Mouse (Mus musculus) embryonic facial prominence, embryonic 14.5 days (tissue): ENCODE results near the gene Kcnc2. TPM values are rescaled to one million over a fixed set of nuclear protein-coding genes. Genes with fewer than 3 reads are reported as not detected.
"Not testable (repeated sequence)": the region's sequence is repeated elsewhere in the genome, so short reads cannot be mapped to it uniquely, and the experiment has no call there.

ENCODE experiments used
- ATAC-seq: fragments of 200-750 bp; cut with Nextera tagmentation; 2 replicates; pipeline ENCODE4 v1.8.0; 2017; ENCODE audit warnings: low read depth, moderate number of reproducible peaks, moderate TSS enrichment
- DNase-seq: peaks from one replicate; pipeline ENCODE4 v3.0.0-alpha.2; 2015; ENCODE audit warnings: low spot score
- H3K27ac ChIP-seq: fragments of 300-500 bp; sonication (generic); replicated peaks from 2 replicates; pipeline ENCODE4 v1.5.1; 2014; ENCODE audit warnings: low read depth, mild to moderate bottlenecking, low read length, moderate library complexity
- H3K27me3 ChIP-seq: fragments of 300-500 bp; sonication (generic); replicated peaks from 2 replicates; pipeline ENCODE4 v1.6.1; 2014; ENCODE audit warnings: low read length; ENCODE audit not compliant: control insufficient read depth, insufficient read depth
- H3K36me3 ChIP-seq: fragments of 300-500 bp; sonication (generic); 2 replicates; pipeline ENCODE4 v1.6.1; 2014; ENCODE audit warnings: low read length, mixed read lengths; ENCODE audit not compliant: control insufficient read depth, insufficient read depth
- H3K4me1 ChIP-seq: fragments of 300-500 bp; sonication (generic); 2 replicates; pipeline ENCODE4 v1.6.1; 2014; ENCODE audit warnings: antibody characterized with exemption, low read length; ENCODE audit not compliant: control insufficient read depth, insufficient read depth
- H3K4me2 ChIP-seq: fragments of 300-500 bp; sonication (generic); 2 replicates; pipeline ENCODE4 v1.6.1; 2014; ENCODE audit warnings: low read depth, mild to moderate bottlenecking, low read length, moderate library complexity, mixed read lengths
- H3K4me3 ChIP-seq: fragments of 300-500 bp; sonication (generic); 2 replicates; pipeline ENCODE4 v1.5.1; 2014; ENCODE audit warnings: low read depth, mild to moderate bottlenecking, low read length
- H3K9ac ChIP-seq: fragments of 300-500 bp; sonication (generic); 2 replicates; pipeline ENCODE4 v1.6.1; 2014; ENCODE audit warnings: low read depth, mild to moderate bottlenecking, low read length, moderate library complexity, mixed read lengths
- H3K9me3 ChIP-seq: fragments of 300-500 bp; sonication (generic); 2 replicates; pipeline ENCODE4 v1.6.1; 2016; ENCODE audit warnings: low read length; ENCODE audit not compliant: control insufficient read depth
- WGBS: fragments of 180-500 bp; shearing (Covaris S2); extraction: QIAGEN DNeasy Blood & Tissue Kit; methylation state at CpG from one replicate; pipeline ENCODE4 v1.1.7; 2014; 5-methylcytosine and 5-hydroxymethylcytosine counted together
- polyA plus RNA-seq: library from polyadenylated mRNA; unstranded; fragments of >200 nt; fragmentation: Nextera tagmentation; extraction: Ambion mirVana; gene quantifications from 2 replicates; pipeline ENCODE4 v1.2.1, GENCODE M21; 2014

Gene Kcnc2
- polyA plus RNA-seq = 1.1 and 1.3 TPM in 2 replicates

DNA sequence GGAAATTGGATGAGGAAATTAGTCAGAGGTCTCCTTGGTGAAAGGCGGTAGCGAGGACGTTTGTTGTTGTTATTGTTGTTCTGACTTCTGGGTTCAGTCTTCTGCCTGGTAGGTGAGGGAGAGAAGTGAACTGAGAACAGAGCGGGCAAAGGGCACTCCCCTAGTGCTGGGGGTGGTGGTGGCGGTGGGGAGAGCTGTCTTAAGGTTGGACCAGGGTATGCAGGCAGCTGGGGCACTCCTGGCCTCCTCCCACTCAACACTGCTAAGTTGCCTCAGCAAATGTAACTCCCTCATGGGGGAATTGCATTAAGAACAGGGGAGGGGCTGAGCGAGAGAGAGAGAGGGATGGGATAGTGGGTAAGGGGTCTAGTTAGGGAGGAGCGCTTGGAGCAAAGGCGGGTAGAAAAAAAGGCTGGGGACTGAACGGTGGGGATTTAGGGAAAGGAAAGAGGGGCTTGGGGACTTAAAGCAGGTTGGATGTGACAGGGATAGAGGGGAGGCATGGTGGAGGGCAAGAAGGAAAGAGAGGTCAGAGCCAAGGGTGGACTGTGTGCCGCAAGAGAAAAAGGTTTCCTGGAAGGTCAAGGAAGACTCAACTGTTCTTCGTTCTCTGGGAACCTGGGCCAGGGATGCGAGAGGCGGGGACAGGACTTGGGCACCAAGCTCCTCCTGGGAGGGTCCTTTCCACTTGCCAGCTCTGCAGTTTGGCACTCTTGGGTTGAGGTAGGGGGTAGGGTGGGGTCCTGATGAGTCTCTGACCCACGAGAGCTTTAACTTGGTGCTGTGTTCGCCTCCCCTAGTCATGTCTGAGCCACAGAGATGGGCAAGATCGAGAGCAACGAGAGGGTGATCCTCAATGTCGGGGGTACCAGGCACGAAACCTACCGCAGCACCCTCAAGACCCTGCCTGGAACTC, at the start of gene Kcnc2:
Kcnc2 (plus strand) TSS at position 235 of the 916 bp plus-strand sequence.
- no peak within 1 kb of the TSS for H3K27ac ChIP-seq
- H3K4me1 ChIP-seq = peaks cover 9% of the 10 kb centered on the region; the same call in 1 of the 2 replicates
- ATAC-seq (peak; percentile 24; the same call in 1 of the 2 replicates), DNase-seq (peak; percentile 17)
- peak within 1 kb of the TSS; percentile 96 for H3K4me2 ChIP-seq
- peak within 1 kb of the TSS; percentile 64 for H3K9ac ChIP-seq
- H3K9me3 ChIP-seq = no peaks in the 10 kb centered on the region
- peaks cover 43% of the 10 kb centered on the region for H3K27me3 ChIP-seq
- 3% methylated on average over 20 of the region's 20 CpGs for WGBS
- peak within 1 kb of the TSS; percentile 52 for H3K4me3 ChIP-seq
- no peaks in the 10 kb centered on the region for H3K36me3 ChIP-seq

DNA sequence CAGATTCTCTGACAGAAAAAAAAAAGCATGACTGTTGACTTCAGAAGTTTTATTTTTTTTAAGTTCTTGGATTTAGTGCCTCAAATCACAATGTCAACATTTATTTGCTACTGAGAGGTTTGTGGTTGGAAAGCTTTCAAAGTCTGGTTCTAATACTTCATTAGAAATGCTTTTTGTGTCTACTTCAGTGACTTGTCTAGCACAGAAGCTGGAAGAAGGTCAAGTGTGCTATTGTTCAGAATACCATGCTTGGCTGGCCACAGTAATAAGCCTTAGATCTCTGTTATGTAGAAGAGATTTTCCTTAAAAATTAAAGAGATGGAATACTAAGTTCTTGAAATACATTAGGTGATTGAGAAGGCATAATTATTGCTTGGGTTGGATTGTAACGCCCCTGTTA, 43.8 kb upstream of the Kcnc2 start:
- Histone ChIP-seq H3K27ac (no peak overlapping the region), H3K36me3 (no peaks in the 10 kb centered on the region), H3K9ac (no peak overlapping the region), H3K4me3 (no peak overlapping the region), H3K4me1 (no peaks in the 10 kb centered on the region), H3K9me3 (no peaks in the 10 kb centered on the region), H3K4me2 (no peak overlapping the region), H3K27me3 (no peaks in the 10 kb centered on the region)
- 68% methylated on average over 1 of the region's 1 CpGs for WGBS
- no peak for ATAC-seq
- DNase-seq = peak; percentile 4

DNA sequence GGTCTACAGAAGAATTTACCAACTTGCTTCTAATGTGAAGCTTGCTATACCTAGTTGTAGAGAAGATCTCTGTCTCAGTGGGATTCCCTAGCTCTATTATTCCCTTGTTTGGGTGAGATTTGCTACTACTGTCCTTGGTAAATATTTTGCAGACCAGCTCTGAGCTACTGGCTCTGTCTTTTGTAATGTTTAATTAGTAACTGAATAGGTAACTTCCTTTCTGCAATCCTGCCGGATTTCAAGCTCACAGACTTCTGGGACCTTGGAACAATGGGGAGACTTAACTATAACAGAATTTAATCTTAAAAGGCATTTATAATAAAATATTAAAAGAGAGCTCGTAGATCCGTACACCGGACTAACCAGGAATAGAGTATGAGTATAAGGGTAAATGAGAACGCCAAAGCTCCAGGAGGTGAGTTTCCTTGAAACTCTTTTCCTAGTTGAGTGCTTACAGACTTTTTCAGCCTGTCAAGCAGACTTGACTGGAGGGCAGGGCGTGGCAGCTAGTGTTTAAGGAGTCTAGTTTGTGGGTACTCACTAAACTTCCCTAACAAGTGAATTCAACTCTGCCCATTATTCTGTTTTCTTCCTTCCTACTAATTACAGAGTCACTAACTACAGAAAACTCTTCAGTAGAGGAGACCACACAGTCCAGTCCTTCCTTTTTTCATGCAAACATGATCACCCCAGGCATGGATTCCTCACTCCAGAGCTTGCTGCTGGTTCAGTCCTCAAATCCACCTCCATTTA, 41.7 kb upstream of the Kcnc2 start:
- peak; percentile 8 for DNase-seq
- H3K4me1 ChIP-seq, H3K4me2 ChIP-seq, ATAC-seq, H3K4me3 ChIP-seq, H3K9ac ChIP-seq, H3K27ac ChIP-seq, H3K27me3 ChIP-seq, H3K9me3 ChIP-seq, H3K36me3 ChIP-seq: not testable (repeated sequence)
- WGBS = 40% methylated on average over 6 of the region's 6 CpGs

DNA sequence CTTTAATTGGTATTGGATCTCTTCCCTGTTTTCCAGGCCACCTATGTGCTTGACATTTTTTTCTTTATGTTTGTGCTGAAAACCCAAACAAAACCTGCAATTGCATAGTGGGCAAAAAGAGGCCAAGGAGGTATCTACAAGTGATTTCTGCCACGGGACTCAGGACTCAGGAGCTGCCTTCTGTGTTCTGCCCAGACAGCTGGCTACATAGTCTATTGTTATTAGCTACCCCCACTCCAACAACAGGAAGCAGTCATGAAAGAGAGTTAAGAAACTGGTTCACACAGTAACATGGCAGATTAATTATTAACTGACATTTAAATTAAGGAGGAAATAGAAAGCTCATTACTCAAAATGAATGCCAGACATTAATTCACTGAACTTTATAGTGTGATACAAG, 38.2 kb upstream of the Kcnc2 start:
- not testable (repeated sequence) for H3K4me2 ChIP-seq, ATAC-seq, H3K4me3 ChIP-seq, H3K27ac ChIP-seq, H3K9me3 ChIP-seq, H3K36me3 ChIP-seq, H3K4me1 ChIP-seq, H3K27me3 ChIP-seq, DNase-seq, H3K9ac ChIP-seq
- 25% methylated on average over 1 of the region's 1 CpGs for WGBS

DNA sequence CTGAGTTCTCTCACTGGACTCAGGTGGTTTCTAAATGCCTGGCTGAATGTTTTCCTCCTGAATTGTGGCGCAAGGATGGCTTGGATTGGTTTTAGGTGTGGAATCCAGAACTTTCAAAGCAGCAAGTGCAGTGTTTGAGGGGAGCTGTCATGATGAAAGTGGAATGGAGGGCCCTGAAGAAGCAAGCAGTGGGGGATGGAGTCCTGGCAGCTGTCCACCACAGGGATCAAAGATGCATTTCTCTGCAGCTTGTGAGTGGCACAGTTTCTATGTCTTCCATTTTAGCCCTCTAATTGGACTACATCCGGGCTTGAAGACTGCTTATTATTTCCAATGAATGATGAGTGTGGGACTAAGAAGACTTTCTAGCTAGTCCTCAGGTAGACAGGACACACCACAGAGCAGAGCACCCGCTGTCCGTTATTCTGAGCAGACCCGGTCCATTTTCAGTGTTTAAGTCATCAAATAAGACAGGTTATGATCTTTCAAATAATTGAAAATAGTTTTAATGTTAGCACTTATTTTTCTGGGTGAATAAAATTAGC, 35.5 kb upstream of the Kcnc2 start:
- H3K36me3 ChIP-seq, H3K4me2 ChIP-seq, H3K4me3 ChIP-seq, H3K27ac ChIP-seq, DNase-seq, H3K4me1 ChIP-seq, ATAC-seq, H3K27me3 ChIP-seq, H3K9me3 ChIP-seq, H3K9ac ChIP-seq: not testable (repeated sequence)
- 83% methylated on average over 5 of the region's 5 CpGs for WGBS

DNA sequence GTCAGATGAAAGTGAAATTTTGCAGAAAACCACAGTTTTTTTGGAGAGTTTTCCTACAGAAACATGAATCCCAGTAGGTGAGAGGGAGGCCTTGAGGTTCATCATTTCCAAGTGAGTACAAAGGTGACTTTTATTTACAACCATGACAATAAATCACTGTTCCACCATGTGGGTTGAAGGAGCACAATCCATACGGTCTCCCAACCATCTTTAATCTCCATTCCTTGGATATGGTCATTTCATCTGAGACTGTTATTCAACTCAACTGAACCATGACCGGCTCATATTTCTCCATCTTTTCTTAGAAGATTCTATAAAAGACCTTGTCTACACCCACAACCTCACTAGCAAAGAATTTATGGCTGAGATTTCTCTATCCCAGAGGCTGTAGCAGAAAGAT, 22.6 kb upstream of the Kcnc2 start:
- Histone ChIP-seq H3K27ac (no peak overlapping the region), H3K4me1 (no peaks in the 10 kb centered on the region), H3K9me3 (no peaks in the 10 kb centered on the region), H3K4me3 (no peak overlapping the region), H3K27me3 (no peaks in the 10 kb centered on the region), H3K36me3 (no peaks in the 10 kb centered on the region), H3K9ac (no peak overlapping the region), H3K4me2 (no peak overlapping the region)
- DNase-seq (no peak), ATAC-seq (no peak)
- 83% methylated on average over 2 of the region's 2 CpGs for WGBS

DNA sequence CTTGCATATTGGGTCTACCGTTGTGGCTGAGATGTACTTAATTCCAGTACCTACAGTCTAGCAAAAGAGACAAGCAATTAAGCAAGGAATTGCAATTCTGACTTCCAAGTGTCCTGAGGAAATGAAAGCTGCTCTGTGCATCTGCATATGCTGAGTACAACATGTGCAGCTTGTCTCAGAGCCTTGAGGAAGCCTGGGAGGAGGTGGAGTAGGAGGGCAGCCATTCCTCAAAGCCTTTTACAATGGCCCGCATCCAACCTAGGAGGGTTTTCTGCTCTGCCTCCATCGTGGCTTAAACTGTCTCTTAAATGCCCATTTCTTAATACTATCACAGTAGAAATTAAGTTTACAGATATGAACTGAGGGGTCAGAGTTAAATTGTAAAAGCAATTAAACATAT, 7.5 kb upstream of the Kcnc2 start:
- Histone ChIP-seq H3K4me3 (no peak overlapping the region), H3K9ac (no peak overlapping the region), H3K27ac (no peak overlapping the region), H3K36me3 (no peaks in the 10 kb centered on the region), H3K9me3 (no peaks in the 10 kb centered on the region), H3K4me2 (no peak overlapping the region), H3K4me1 (no peaks in the 10 kb centered on the region), H3K27me3 (no peaks in the 10 kb centered on the region)
- 80% methylated on average over 3 of the region's 3 CpGs for WGBS
- ATAC-seq = no peak
- no peak for DNase-seq

DNA sequence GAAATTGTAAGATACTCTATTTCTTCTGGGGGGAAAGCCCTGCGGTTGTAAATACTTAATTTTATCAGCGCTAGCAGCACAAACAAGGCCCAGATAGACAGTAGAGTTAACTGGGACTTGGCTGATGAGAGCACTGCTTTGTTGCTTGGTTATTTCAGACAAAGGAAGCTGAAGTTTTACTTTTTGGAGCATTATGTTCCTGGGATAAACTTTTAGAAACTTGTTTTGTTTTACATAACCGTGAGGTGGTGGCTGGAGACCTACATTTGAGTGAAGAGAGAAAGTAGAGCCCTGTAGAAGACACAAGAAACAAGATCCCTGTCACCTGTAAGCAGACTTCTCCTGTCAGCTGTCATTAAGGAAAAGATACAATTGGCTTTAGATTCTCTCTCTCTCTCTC, 1.4 kb upstream of the Kcnc2 start:
- ATAC-seq = no peak
- no peaks in the 10 kb centered on the region for H3K9me3 ChIP-seq
- peaks cover 9% of the 10 kb centered on the region; the same call in 1 of the 2 replicates for H3K4me1 ChIP-seq
- peak overlapping the region; percentile 96 for H3K4me2 ChIP-seq
- no peak overlapping the region for H3K27ac ChIP-seq
- 67% methylated on average over 3 of the region's 3 CpGs for WGBS
- H3K36me3 ChIP-seq = no peaks in the 10 kb centered on the region
- peak overlapping the region; percentile 52; the same call in 1 of the 2 replicates for H3K4me3 ChIP-seq
- no peak for DNase-seq
- peaks cover 43% of the 10 kb centered on the region for H3K27me3 ChIP-seq
- H3K9ac ChIP-seq = no peak overlapping the region
